Mouse (Mus musculus): ENCODE data around the gene Naa80. TPM values are rescaled to one million over a fixed set of nuclear protein-coding genes. Genes with fewer than 3 reads are reported as not detected.

The Naa80 gene
- polyA plus RNA-seq, 1 experiment: 34.1 TPM

DNA sequence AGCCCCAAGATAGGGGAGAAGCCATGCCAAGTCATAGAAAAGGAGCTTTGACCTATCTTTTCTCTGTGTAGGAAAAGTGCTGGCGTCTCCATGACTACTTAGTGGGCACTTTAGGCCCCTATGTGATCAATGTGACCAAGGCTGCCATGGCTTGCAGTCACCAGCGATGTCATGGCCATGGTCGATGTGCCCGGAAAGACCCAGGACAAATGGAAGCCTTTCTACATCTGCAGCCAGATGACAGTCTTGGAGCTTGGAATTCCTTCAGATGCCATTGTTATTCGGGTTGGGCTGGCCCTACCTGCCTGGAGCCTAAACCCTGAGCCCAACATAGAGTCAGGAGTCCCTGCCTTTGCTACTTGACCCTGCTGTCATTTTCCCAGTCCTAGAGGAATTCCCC, 7.8 kb downstream of the Naa80 start:
- peaks cover 4% of the 10 kb centered on the region; the same call in 1 of the 2 replicates for H3K4me1 ChIP-seq (ENCODE audit: control insufficient read depth, insufficient read depth, insufficient read length)
- H3K27me3 ChIP-seq (ENCODE audit: control insufficient read depth, insufficient read depth, low read length): no peaks in the 10 kb centered on the region
- WGBS: 88% methylated on average over 5 of the region's 5 CpGs
- DNase-seq (ENCODE audit: low read depth in 1 of 2, low spot score in 2 of 2): no peak
- H3K27ac ChIP-seq (ENCODE audit: insufficient read depth, low read length): peak overlapping the region; percentile 3; the same call in 1 of the 2 replicates
- H3K36me3 ChIP-seq (ENCODE audit: control insufficient read depth, insufficient read depth, low read length): peaks cover 16% of the 10 kb centered on the region
- H3K4me3 ChIP-seq (ENCODE audit: extremely low read depth, insufficient read depth, insufficient read length): no peak overlapping the region
- no peak for TF ChIP-seq POLR2A (IDR thresholded peaks at IDR 0.05; ENCODE audit: low read depth, low read length)
- no peak for TF ChIP-seq CTCF (IDR thresholded peaks at IDR 0.05; ENCODE audit: extremely low read depth, insufficient read depth, insufficient read length, insufficient replicate concordance)

DNA sequence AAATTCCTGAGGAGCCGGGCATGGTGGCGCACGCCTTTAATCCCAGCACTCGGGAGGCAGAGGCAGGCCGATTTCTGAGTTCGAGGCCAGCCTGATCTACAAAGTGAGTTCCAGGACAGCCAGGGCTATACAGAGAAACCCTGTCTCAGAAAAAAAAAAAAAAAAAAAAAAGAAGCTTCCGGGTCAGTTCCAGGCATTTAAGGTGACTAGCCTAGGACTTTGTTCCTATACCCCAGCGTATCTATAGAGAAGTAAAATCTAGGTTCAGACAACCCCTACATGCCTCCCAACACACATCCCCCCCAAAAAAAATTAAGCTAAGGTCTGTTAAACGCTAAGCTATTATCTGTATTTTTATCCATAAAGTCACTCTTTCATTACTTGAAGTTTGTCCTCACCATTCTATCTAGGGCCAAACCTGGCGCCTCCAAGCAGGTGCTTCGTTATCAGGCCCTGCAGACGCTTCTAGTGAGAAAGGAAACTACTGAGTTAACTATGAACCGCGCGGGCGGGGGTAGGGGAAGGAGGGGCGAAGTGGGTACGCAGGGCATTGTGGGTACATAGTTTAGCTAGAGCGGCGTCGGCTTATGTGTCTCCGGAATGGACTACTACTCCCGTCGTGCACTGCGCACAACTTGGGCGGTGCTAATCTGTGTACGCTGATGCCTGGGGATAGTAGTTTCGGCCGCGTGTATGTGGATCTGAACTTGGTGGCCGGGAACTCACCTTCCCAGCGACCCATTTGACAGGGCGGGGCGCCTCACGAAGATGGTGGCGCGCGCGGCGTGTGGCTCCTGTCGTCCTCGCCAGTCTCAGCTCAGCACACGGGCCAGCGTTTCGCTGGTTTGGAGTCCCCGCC, 8.5 kb downstream of the Naa80 start, which contains the start of gene Ifrd2:
Ifrd2 (plus strand) TSS at position 669 of the 859 bp plus-strand sequence.
- Histone ChIP-seq H3K4me1 (ENCODE audit: control insufficient read depth, insufficient read depth, insufficient read length) (peaks cover 4% of the 10 kb centered on the region; the same call in 1 of the 2 replicates), H3K36me3 (ENCODE audit: control insufficient read depth, insufficient read depth, low read length) (peaks cover 22% of the 10 kb centered on the region), H3K27me3 (ENCODE audit: control insufficient read depth, insufficient read depth, low read length) (no peaks in the 10 kb centered on the region), H3K27ac (ENCODE audit: insufficient read depth, low read length) (peak within 1 kb of the TSS; percentile 44; the same call in 1 of the 2 replicates), H3K4me3 (ENCODE audit: extremely low read depth, insufficient read depth, insufficient read length) (peak within 1 kb of the TSS; percentile 85)
- WGBS: 11% methylated on average over 46 of the region's 46 CpGs
- DNase-seq (ENCODE audit: low read depth in 1 of 2, low spot score in 2 of 2): peak; percentile 99
- TF ChIP-seq POLR2A (IDR thresholded peaks at IDR 0.05; ENCODE audit: low read depth, low read length) (peak; percentile 70), CTCF (IDR thresholded peaks at IDR 0.05; ENCODE audit: extremely low read depth, insufficient read depth, insufficient read length, insufficient replicate concordance) (no peak)

DNA sequence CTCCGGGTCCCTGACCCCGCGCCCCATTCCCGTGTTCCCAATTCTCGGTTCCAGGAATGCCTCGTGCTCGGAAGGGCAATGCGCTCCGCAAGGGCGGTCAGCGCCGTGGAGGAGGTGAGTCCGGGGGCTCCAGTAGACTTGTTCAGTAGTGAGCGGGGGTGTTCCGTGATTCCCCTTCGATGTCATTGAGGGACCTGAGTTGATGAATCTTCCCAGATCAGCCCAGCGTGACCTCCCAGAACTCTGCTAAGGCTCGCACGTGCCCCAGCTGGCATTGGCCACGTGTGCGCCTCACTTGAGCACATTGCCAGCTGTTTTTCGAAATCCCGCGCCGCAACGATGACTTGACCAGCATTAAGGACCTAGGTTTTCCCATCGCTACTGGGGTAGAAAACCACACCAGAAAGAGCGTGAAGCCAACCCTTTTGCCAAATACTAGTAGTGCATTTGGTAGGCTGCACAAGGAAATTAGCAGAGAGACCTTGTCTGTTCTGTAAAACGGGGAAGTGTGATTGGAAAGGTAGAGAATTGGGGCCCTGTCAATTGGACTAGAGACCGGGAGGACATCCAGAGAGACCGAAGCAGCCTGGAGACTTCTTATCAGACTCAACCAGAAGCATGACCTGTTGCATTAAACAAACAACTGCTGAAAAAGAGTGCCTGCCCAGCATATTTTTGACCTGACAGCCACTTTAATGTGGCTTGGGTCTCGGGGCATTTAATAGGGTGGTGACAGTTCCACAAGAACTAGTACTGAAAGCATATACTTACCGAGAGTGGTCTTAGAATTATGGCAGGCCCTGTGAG, 9.3 kb downstream of the Naa80 start:
- DNase-seq (ENCODE audit: low read depth in 1 of 2, low spot score in 2 of 2): no peak
- WGBS: 2% methylated on average over 33 of the region's 33 CpGs
- Histone ChIP-seq H3K27ac (ENCODE audit: insufficient read depth, low read length) (peak overlapping the region; percentile 44; the same call in 1 of the 2 replicates), H3K27me3 (ENCODE audit: control insufficient read depth, insufficient read depth, low read length) (no peaks in the 10 kb centered on the region), H3K36me3 (ENCODE audit: control insufficient read depth, insufficient read depth, low read length) (peaks cover 27% of the 10 kb centered on the region), H3K4me1 (ENCODE audit: control insufficient read depth, insufficient read depth, insufficient read length) (peaks cover 4% of the 10 kb centered on the region; the same call in 1 of the 2 replicates), H3K4me3 (ENCODE audit: extremely low read depth, insufficient read depth, insufficient read length) (peak overlapping the region; percentile 85)
- TF ChIP-seq CTCF (IDR thresholded peaks at IDR 0.05; ENCODE audit: extremely low read depth, insufficient read depth, insufficient read length, insufficient replicate concordance) (no peak), POLR2A (IDR thresholded peaks at IDR 0.05; ENCODE audit: low read depth, low read length) (no peak)

DNA sequence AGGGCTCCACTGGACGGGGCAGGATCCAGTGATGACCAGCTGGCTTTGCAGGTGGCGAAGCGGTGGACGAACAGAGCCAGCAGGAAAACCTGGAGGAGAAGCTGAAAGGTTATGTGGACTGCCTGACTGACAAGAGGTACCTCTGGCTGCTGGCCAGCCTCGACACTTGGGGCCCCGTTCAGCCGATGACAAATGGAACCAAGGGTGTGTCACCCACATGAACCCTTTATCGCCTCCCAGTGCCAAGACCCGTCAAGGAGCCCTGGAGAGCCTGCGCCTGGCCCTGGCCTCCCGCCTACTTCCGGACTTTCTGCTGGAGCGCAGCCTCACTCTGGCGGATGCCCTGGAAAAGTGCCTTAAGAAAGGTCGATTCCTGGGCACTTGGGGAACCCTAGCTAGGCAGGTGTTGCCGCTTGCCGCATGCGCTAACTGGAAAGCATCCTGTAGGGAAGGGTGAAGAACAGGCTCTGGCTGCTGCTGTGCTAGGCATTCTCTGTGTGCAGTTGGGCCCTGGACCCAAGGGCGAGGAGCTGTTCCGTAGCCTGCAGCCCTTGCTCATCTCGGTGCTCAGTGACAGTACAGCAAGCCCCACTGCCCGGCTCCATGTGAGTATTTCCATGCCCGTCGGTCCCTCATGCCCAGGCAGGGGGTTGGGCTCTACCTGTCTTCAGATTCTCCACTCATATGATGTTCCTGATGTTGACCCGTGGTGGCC, 11.5 kb downstream of the Naa80 start:
- Histone ChIP-seq H3K27me3 (ENCODE audit: control insufficient read depth, insufficient read depth, low read length) (no peaks in the 10 kb centered on the region), H3K36me3 (ENCODE audit: control insufficient read depth, insufficient read depth, low read length) (peaks cover 27% of the 10 kb centered on the region), H3K4me1 (ENCODE audit: control insufficient read depth, insufficient read depth, insufficient read length) (peaks cover 4% of the 10 kb centered on the region; the same call in 1 of the 2 replicates), H3K4me3 (ENCODE audit: extremely low read depth, insufficient read depth, insufficient read length) (no peak overlapping the region), H3K27ac (ENCODE audit: insufficient read depth, low read length) (peak overlapping the region; percentile 11; the same call in 1 of the 2 replicates)
- WGBS: 89% methylated on average over 25 of the region's 25 CpGs
- TF ChIP-seq CTCF (IDR thresholded peaks at IDR 0.05; ENCODE audit: extremely low read depth, insufficient read depth, insufficient read length, insufficient replicate concordance): no peak
- TF ChIP-seq POLR2A (IDR thresholded peaks at IDR 0.05; ENCODE audit: low read depth, low read length): no peak
- no peak for DNase-seq (ENCODE audit: low read depth in 1 of 2, low spot score in 2 of 2)

DNA sequence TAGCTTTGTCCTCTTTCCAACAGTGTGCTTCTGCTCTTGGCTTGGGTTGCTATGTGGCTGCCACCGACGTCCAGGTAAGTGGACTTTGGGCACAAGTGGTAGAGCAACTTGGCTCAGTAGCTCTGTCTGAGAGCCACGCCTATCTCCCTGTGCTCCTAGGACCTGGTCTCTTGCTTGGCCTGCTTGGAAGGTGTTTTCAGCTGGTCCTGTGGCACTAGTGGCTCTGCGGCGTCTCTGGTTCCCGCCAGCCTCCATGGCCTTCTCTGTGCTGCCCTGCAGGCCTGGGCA, 12.0 kb downstream of the Naa80 start:
- H3K4me1 ChIP-seq (ENCODE audit: control insufficient read depth, insufficient read depth, insufficient read length): peaks cover 4% of the 10 kb centered on the region; the same call in 1 of the 2 replicates
- H3K36me3 ChIP-seq (ENCODE audit: control insufficient read depth, insufficient read depth, low read length): peaks cover 27% of the 10 kb centered on the region
- H3K4me3 ChIP-seq (ENCODE audit: extremely low read depth, insufficient read depth, insufficient read length): no peak overlapping the region
- H3K27me3 ChIP-seq (ENCODE audit: control insufficient read depth, insufficient read depth, low read length): no peaks in the 10 kb centered on the region
- no peak for DNase-seq (ENCODE audit: low read depth in 1 of 2, low spot score in 2 of 2)
- WGBS: 93% methylated on average over 6 of the region's 6 CpGs
- no peak overlapping the region for H3K27ac ChIP-seq (ENCODE audit: insufficient read depth, low read length)
- TF ChIP-seq CTCF (IDR thresholded peaks at IDR 0.05; ENCODE audit: extremely low read depth, insufficient read depth, insufficient read length, insufficient replicate concordance) (no peak), POLR2A (IDR thresholded peaks at IDR 0.05; ENCODE audit: low read depth, low read length) (no peak)
